Mouse (Mus musculus) cerebellum, adult 2 months (tissue): ENCODE data around the gene Vmn2r25. TPM values are rescaled to one million over a fixed set of nuclear protein-coding genes. Genes with fewer than 3 reads are reported as not detected.
"Not testable (repeated sequence)": the region's sequence is repeated elsewhere in the genome, so short reads cannot be mapped to it uniquely, and the experiment has no call there.

Source experiments
- DNase-seq, 2 experiments: peaks; one replicate each; pipeline ENCODE4 v3.0.0; 2021
- H3K27ac ChIP-seq: fragments of 200-500 bp; 2 replicates; pipeline ENCODE4 v1.5.1; 2012; ENCODE audit warnings: low read length, control low read depth, inconsistent platforms; ENCODE audit not compliant: insufficient read depth
- H3K27me3 ChIP-seq: fragments of 200-500 bp; 2 replicates; pipeline ENCODE4 v1.6.1; 2012; ENCODE audit warnings: inconsistent platforms, mild to moderate bottlenecking, low read length, moderate library complexity; ENCODE audit not compliant: control insufficient read depth, insufficient read depth
- H3K4me1 ChIP-seq: fragments of 200-500 bp; 2 replicates; pipeline ENCODE4 v1.6.1; 2011; ENCODE audit warnings: low read length; ENCODE audit not compliant: control insufficient read depth, insufficient read depth
- H3K4me3 ChIP-seq: fragments of 200-500 bp; replicated peaks from 2 replicates; pipeline ENCODE3; 2011; ENCODE audit warnings: mild to moderate bottlenecking, low read depth, low read length, control low read depth; ENCODE audit not compliant: insufficient read depth
- CTCF ChIP-seq: fragments of 200-500 bp; IDR thresholded peaks from 2 replicates; pipeline ENCODE4 v1.5.1; 2011; ENCODE audit warnings: low read depth, mild to moderate bottlenecking, control low read depth, low read length, moderate library complexity, borderline replicate concordance; ENCODE audit not compliant: insufficient read depth
- POLR2A ChIP-seq: fragments of 200-500 bp; IDR thresholded peaks from 2 replicates; pipeline ENCODE4 v1.6.1; 2011; ENCODE audit warnings: low read length, control low read depth, borderline replicate concordance; ENCODE audit not compliant: insufficient read depth
- WGBS: fragments of 180-500 bp; shearing (Covaris S2); methylation state at CpG from one replicate; pipeline ENCODE4 v1.1.7; 2018; 5-methylcytosine and 5-hydroxymethylcytosine counted together
- polyA plus RNA-seq: library from polyadenylated mRNA; depleted of rRNA; stranded (reverse); fragments of >200 nt; gene quantifications from 2 replicates; pipeline ENCODE4 v1.2.3, GENCODE M21; 2012; rRNA removed

The Vmn2r25 gene
- not detected in 2 replicates for polyA plus RNA-seq

- DNase-seq, H3K4me3 ChIP-seq, H3K27me3 ChIP-seq, H3K4me1 ChIP-seq, H3K27ac ChIP-seq: not testable (repeated sequence)
- 53% methylated on average over 2 of the region's 2 CpGs for WGBS
Observed at GRCm38 (mm10) chr6:123853363-123853762, at the start of gene Vmn2r25. Vmn2r25 (minus strand) TSS chr6:123853463.

- WGBS: 77% methylated on average over 8 of the region's 8 CpGs
- DNase-seq: no peak
- H3K27me3 ChIP-seq: no peaks in the 10 kb centered on the region
- TF ChIP-seq CTCF (no peak), POLR2A (no peak)
- H3K27ac ChIP-seq: no peak overlapping the region
- no peak overlapping the region for H3K4me3 ChIP-seq
- no peaks in the 10 kb centered on the region for H3K4me1 ChIP-seq
Observed at GRCm38 (mm10) chr6:123819951-123820350, 33.3 kb downstream of the Vmn2r25 start.

- H3K27ac ChIP-seq, H3K4me1 ChIP-seq, H3K4me3 ChIP-seq, H3K27me3 ChIP-seq, DNase-seq: not testable (repeated sequence)
Observed at GRCm38 (mm10) chr6:123810291-123810690, 43.0 kb downstream of the Vmn2r25 start.

GRCm38 (mm10) chr6:123793746-123794145 lies 59.5 kb downstream of the Vmn2r25 start:
- H3K4me3 ChIP-seq: no peak overlapping the region
- no peaks in the 10 kb centered on the region for H3K27me3 ChIP-seq
- TF ChIP-seq CTCF (no peak), POLR2A (no peak)
- no peak for DNase-seq
- no peak overlapping the region for H3K27ac ChIP-seq
- 33% methylated on average over 9 of the region's 9 CpGs for WGBS
- no peaks in the 10 kb centered on the region for H3K4me1 ChIP-seq

- WGBS: 64% methylated on average over 2 of the region's 2 CpGs
- TF ChIP-seq POLR2A: no peak
- TF ChIP-seq CTCF: no peak
- Histone ChIP-seq H3K27ac (no peak overlapping the region), H3K27me3 (no peaks in the 10 kb centered on the region), H3K4me3 (no peak overlapping the region), H3K4me1 (no peaks in the 10 kb centered on the region)
- no peak for DNase-seq
Observed at GRCm38 (mm10) chr6:123784857-123785256, 68.4 kb downstream of the Vmn2r25 start.

- H3K27ac ChIP-seq: no peak within 1 kb of the TSS
Observed at GRCm38 (mm10) chr6:123778579-123778978, 74.7 kb downstream of the Vmn2r25 start, which contains the start of gene Vmn2r24. Vmn2r24 (plus strand) TSS chr6:123778879.

More at GRCm38 (mm10) chr6:123778579-123778978, 74.7 kb downstream of the Vmn2r25 start, which contains the start of gene Vmn2r24:
- H3K27me3 ChIP-seq: no peaks in the 10 kb centered on the region
- no peak for TF ChIP-seq CTCF
- no peak for TF ChIP-seq POLR2A
- no peak within 1 kb of the TSS for H3K4me3 ChIP-seq
- no peaks in the 10 kb centered on the region for H3K4me1 ChIP-seq
- 60% methylated on average over 1 of the region's 1 CpGs for WGBS
- DNase-seq: no peak

Other genes with a start within 250 kb of the Vmn2r25 start
- not detected in 2 replicates for gene Vmn2r22, start 202.7 kb downstream of the Vmn2r25 start, polyA plus RNA-seq
- gene Vmn2r23, start 150.8 kb downstream of the Vmn2r25 start, polyA plus RNA-seq: not detected in 2 replicates
- not detected in 2 replicates for gene Vmn2r24, start 74.6 kb downstream of the Vmn2r25 start, polyA plus RNA-seq
- gene Vmn2r26, start 171.1 kb upstream of the Vmn2r25 start, polyA plus RNA-seq: not detected in 2 replicates